Mouse (Mus musculus): ENCODE data around the gene Sin3b. TPM values are rescaled to one million over a fixed set of nuclear protein-coding genes. Genes with fewer than 3 reads are reported as not detected.
A peak's percentile ranks its signal among the peaks of the same experiment; 100 is the strongest.
"Not testable (repeated sequence)": the region's sequence is repeated elsewhere in the genome, so short reads cannot be mapped to it uniquely, and the experiment has no call there.

Gene Sin3b
- 100 to 1,000 TPM in 2 of 3 experiments, 10 to 100 TPM in 1; 87.9 to 109 (median 105) TPM for polyA plus RNA-seq (2017; shearing (Covaris generic))

GRCm38 (mm10) chr8:72722769-72723650 lies at the start of gene Sin3b:
Sin3b (plus strand) TSS chr8:72723285.
- peak; percentile 99 for ATAC-seq

- no peak for ATAC-seq
Measured at GRCm38 (mm10) chr8:72674184-72674583, 48.9 kb upstream of the Sin3b start.

GRCm38 (mm10) chr8:72676436-72676835 lies 46.6 kb upstream of the Sin3b start:
- no peak for ATAC-seq

GRCm38 (mm10) chr8:72676844-72677243 lies 46.2 kb upstream of the Sin3b start:
- ATAC-seq, result not testable (repeated sequence)

GRCm38 (mm10) chr8:72677331-72677730 lies 45.8 kb upstream of the Sin3b start:
- ATAC-seq, result no peak

DNA sequence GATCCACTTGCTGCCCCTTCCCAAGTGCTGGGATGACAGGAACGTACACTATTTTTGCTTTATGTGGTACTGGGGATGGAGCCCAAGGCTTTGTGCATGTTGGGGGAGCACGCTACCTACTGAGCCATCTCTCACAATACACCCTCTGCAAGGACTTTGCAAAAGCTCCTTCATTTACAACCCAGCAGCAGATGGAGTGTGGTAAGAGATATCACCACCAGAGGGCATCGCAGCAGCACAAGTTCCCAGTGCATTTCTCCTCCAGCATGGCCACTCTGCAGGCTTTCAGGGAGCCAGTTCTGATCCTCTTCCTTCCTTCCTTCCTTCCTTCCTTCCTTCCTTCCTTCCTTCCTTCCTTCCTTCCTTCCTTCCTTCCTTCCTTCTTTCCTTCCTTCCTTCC lies 43.0 kb upstream of the Sin3b start:
- no peak for ATAC-seq

GRCm38 (mm10) chr8:72682051-72682687 lies 40.9 kb upstream of the Sin3b start:
- ATAC-seq, result no peak

DNA sequence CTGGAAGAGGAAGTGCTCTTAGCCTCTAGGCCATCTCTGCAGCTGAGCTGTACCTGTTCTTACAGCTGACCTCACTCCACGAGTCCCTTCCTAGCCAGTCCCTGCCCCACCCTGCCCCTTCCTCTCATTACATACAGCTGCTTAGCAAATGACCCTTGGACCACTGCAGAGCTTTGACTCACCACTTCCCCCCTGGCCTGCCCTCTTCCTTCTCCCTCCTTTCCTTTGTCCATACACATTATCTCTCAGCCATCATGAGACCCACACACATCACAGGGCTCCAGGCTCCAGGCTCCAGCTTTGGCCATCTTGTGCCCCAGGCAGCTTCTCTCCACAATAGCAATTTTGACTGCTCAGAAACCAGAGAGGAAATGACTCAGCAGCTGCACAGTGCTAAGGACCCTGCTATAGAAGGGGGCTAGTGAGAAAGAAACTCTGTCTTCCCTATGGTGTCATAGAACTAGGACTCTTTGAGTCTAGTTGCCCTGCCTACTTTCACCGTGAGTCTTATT lies 40.0 kb upstream of the Sin3b start:
- ATAC-seq, result no peak

DNA sequence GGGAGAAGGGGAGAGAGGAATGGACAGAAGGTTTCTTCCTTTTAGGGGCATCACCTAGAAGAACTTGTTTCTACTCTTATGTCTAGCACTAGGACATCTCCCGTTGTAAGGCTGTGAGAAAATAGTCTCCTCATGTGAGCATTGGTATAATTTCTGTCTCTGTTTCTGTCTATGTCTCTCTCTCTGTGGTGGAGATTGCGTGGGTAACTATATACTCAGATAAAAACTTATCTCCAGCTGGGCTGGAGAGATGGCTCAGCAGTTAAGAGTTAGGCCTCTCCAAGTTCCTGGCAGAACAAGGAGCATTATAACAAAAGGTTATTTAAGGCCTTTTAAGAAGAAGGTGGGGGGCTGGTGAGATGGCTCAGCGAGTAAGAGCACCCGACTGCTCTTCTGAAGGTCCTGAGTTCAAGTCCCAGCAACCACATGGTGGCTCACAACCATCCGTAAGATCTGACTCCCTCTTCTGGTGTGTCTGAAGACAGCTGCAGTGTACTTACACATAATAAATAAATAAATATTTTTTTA lies 39.4 kb upstream of the Sin3b start:
- not testable (repeated sequence) for ATAC-seq

DNA sequence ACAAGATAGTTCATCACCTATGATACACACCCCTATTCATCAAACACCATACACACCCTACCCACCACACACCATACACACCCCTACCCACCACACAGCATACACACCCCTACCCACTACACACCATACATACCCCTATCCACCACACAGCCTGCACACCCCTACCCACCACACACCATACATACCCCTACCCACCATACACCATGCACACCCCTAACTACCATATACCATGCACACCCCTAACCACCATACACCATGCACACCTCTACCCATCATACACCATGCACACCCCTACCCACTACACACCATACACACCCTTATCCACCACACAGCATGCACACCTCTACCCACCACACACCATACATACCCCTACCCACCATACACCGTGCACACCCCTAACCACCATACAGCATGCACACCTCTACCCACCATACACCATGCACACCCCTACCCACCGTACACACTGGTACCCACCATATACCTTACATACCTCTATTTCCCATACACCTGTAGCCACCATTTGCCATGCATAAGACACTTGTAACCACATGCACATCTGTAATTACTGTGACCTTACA lies 24.6 kb upstream of the Sin3b start:
- no peak for ATAC-seq

DNA sequence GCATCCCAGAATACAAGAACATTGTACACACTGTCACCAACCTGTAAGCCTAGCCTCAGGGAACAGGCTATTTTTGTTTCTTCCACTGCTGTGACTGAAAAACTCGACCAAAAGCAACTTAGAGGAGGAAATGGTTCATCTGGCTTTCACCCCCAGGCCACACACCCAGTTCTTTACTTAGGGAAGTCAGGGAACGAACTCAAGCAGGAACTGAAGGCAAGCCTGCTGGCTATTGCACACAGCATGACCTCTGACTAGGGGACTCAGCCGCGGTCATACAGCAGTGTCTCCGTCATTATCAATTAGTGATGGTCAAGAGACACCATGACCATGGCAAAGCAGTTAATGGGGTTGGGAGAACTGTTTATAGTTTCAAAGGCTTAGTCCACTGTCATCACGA lies 10.5 kb upstream of the Sin3b start:
- ATAC-seq, result no peak

DNA sequence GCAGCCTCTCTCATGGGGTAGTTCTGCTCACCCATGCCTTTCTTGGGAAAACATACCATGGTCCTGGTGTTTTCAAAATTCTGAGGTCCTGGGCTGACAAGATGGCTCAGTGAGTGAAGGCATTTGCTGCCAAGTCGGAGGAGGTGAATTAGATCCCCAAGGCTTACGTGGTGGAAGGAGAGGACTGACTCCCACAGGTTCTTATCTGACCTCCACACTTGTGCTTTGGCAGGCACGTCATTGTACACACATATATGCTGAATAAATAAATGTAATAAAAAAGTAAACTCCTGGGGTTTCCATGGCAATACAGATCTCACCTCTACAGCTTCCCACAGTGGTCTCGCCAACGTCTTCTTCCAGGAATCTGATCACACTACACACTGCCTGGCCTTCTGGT lies 6.5 kb upstream of the Sin3b start:
- ATAC-seq, result no peak

DNA sequence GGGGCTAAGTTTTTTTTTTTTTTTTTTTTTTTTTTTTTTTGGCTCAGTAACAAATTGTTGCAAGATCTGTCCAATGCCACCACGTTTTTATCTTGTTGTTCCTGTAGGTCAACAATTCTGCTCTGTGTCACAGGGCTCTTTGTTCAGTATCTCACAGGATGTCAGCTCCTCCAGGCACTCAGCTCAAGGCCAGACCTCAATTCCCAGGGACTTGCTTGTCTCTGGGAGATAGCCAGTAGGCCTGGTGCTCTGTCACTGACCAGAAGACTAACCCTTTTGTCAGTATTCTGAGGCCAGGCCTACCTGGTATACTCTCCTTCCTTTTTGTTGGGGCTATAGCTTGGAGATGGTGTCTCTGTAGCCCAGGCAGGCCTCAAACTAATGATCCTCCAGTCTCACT lies 2.5 kb upstream of the Sin3b start:
- ATAC-seq, result no peak

GRCm38 (mm10) chr8:72723651-72724001 lies 541 bp downstream of the Sin3b start:
- no peak for ATAC-seq

DNA sequence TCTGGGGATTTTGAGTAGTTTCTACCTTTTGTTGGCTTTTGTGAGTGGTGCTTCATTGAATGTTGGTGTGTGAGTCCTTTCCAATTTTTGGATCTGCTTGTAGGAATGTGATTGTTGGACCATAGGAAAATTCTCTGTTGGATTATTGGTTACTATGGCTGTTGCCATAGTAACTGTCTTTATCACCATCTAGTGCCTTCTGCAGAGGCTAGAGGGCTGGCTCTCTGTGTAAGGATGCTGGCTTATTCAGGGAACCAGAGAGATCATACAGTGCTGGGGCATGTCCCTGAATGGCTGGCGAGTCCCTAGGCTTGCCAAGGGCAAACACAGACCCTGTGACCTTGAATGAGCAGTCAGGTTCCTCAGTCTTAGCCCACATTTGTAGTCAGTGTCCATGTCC lies 5.6 kb downstream of the Sin3b start:
- ATAC-seq, result no peak

DNA sequence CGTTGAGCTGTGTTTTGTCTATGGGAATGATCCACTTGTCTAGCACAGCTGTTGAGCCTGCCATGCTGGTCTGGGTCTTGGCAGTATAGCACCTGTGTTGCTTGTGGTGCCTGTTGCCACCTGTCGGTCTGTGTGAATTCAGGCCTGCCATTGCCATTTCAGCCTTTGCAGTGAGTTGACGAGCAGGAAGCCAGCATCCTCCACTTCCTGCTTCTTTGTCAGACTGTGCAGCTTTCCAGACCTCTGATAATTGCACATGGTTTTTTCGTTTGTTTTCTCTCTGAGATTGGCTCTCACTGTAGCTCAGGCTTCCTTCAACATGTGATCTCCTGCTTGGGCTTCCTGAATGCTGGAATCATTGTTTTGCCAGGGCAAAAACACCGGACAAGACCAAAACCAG lies 11.9 kb downstream of the Sin3b start:
- peak; percentile 54 for ATAC-seq

GRCm38 (mm10) chr8:72736868-72737267 lies 13.8 kb downstream of the Sin3b start:
- ATAC-seq, result no peak

DNA sequence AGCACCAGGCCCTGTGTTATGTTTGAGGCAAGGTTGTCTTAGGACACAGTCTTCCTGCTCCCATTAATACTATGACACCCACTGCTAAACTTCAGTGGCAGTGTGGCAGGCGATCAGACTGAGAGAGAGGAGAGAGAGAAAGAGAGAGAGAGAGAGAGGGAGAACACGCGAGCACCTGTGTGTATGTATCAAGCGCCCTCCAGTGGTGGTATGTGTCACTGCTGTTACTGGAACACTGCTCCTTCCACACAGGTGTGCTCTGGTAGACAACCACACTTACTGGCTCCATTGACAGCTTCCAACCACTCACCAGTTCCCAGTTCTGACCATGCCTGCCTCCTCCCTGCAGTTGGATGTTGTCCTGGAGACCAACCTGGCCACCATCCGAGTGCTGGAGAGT lies 23.0 kb downstream of the Sin3b start:
- ATAC-seq, result peak; percentile 65

GRCm38 (mm10) chr8:72749846-72750245 lies 26.8 kb downstream of the Sin3b start:
- ATAC-seq, result no peak

DNA sequence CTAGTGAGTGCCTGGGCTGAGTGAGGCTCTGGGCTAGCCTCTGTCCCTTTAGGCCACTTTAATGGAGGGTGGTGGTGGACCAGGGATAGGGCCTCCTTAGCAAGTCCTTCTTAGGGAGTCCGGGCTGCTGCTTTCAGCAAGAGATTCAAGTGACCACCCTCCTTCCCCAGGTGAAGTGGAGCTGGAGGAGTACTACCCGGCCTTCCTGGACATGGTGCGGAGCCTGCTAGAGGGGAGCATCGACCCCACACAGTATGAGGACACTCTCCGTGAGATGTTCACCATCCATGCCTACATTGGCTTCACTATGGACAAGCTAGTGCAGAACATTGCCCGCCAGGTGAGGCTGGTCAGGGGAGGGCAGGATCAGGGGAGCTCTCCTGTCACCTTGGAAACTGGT lies 27.2 kb downstream of the Sin3b start:
- no peak for ATAC-seq

DNA sequence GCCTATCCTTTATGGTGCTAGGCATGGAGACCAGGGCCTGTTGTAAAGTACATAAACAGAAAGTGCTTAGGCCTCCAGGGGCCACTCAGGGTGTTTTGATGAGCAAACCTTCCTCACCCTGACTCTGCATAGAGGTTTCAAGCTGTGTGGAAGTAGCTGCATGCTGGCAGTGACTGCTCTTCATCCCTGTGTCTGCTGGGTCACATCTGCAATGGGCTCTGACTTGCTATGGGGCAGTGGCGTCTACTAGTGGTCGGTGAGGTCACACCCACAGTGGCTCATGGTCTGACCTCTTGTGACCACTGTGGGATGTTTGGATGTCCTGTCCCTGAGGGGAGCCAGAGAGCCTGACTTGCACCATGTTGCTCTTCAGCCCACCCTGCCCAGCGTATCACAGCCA lies 28.0 kb downstream of the Sin3b start:
- no peak for ATAC-seq

- no peak for ATAC-seq
Measured at GRCm38 (mm10) chr8:72752289-72752688, 29.2 kb downstream of the Sin3b start.

GRCm38 (mm10) chr8:72753165-72753564 lies 30.1 kb downstream of the Sin3b start:
- no peak for ATAC-seq

All from inflammation-experienced regulatory T-cells, adult 6 months (primary cell).